Mouse (Mus musculus): ENCODE measurements at regions not wholly inside any gene's neighbourhood (a gene's known extent, or its start where the extent isn't known, plus 50 kb on each side); places are given as distances from the start of the nearest gene placed in this dataset.

DNA sequence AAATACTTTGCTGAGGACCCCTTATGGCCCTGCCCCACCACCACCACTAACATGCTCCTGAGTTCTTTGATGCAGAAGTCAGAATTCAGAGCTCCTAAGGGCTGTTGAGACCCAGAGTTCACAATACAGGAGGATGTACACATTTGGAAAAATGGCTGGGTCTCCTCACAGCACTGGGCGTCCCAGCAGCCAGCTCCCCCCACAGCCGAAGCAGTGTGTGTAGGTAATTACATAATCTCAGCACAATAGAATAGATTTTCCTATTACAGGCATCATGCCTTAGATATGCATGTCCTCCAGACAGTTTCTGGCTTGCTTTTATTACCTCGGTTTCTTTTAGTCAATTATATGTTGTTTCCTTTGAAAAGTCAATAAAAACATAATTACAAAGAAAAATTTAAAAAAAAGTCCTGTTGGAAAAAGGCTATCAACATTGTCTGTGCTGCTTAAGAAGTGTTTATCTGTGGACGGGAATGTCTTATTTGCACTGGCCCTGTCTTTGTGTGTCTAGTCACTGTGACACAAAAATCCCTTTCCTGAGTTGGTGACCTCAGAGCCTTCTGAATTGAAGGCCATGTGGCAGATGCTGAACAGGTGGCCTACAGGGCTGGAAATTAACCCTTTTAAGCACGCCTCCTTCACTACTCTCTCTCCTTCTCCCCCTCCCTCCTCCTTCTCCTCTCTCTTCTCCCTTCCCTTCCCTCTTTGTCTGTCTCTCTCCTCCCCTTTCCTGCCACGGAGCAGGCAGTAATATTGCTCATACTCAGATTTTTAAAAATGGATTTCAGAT lies 339.9 kb upstream of the Gm10131 start:
- TF ChIP-seq POLR2A (IDR thresholded peaks at IDR 0.05; ENCODE audit: control insufficient read depth, low read depth, low read length) (no peak), CTCF (IDR thresholded peaks at IDR 0.05; ENCODE audit: control insufficient read depth, insufficient read depth, insufficient replicate concordance, low read depth, low read length) (no peak)

Data from testis, adult 2 months (tissue).